Mouse (Mus musculus): ENCODE results near the gene Myd88. TPM values are rescaled to one million over a fixed set of nuclear protein-coding genes. Genes with fewer than 3 reads are reported as not detected.
A peak's percentile ranks its signal among the peaks of the same experiment; 100 is the strongest.

Gene Myd88
- polyA plus RNA-seq, 1 experiment from 2014 or later: 30.9 TPM

DNA sequence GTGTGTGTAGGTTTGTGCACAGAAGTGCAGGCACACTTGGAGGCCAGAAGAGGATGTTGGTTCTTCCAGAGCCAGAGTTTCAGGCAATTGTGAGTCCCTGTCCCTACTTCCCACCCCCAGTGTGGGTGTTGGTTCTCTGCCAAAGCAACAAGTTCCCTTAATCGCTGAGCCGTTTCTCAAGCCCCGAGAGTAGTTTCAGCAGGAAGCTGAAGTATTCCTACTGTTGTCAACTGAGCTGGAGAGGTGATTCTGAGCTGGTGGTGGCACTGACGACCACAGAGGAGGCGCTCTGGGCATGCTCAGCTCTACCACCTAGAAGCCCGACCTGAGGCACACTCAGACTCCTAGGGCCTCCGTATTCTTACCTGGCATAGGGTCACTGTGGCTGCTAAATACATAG is 24.1 kb upstream of the Myd88 start, which contains the start of gene Slc22a14:
TSS of gene Slc22a14 (minus strand) at position 270 of the 400 bp plus-strand sequence.
- Histone ChIP-seq H3K27ac (ENCODE audit: low read length) (no peak within 1 kb of the TSS), H3K36me3 (ENCODE audit: insufficient read depth, low read length) (no peaks in the 10 kb centered on the region), H3K4me1 (ENCODE audit: insufficient read depth, low read length) (no peaks in the 10 kb centered on the region), H3K4me2 (replicated peaks; ENCODE audit: low read depth, low read length) (no peak within 1 kb of the TSS), H3K27me3 (ENCODE audit: insufficient read depth, low read length) (no peaks in the 10 kb centered on the region), H3K9me3 (ENCODE audit: low read length) (no peaks in the 10 kb centered on the region), H3K9ac (replicated peaks; ENCODE audit: low read length) (no peak within 1 kb of the TSS), H3K4me3 (ENCODE audit: low read length) (no peak within 1 kb of the TSS)
- ATAC-seq (ENCODE audit: low FRiP score, low TSS enrichment): no peak
- WGBS: 51% methylated on average over 7 of the region's 7 CpGs

- Histone ChIP-seq H3K27ac (ENCODE audit: low read length) (no peak overlapping the region), H3K9me3 (ENCODE audit: low read length) (no peaks in the 10 kb centered on the region), H3K36me3 (ENCODE audit: insufficient read depth, low read length) (no peaks in the 10 kb centered on the region), H3K4me3 (ENCODE audit: low read length) (no peak overlapping the region), H3K27me3 (ENCODE audit: insufficient read depth, low read length) (no peaks in the 10 kb centered on the region), H3K9ac (replicated peaks; ENCODE audit: low read length) (no peak overlapping the region), H3K4me2 (replicated peaks; ENCODE audit: low read depth, low read length) (no peak overlapping the region), H3K4me1 (ENCODE audit: insufficient read depth, low read length) (0 out of 2 replicates have a peak, but pooled peaks cover 2% of the 10 kb centered on the region)
- ATAC-seq (ENCODE audit: low FRiP score, low TSS enrichment): no peak
- WGBS: 75% methylated on average over 12 of the region's 12 CpGs
These were observed 22.0 kb upstream of the Myd88 start for GRCm38 (mm10) chr9:119363229-119363628.

- no peak for ATAC-seq (ENCODE audit: low FRiP score, low TSS enrichment)
- no peak overlapping the region for H3K4me3 ChIP-seq (ENCODE audit: low read length)
- no peaks in the 10 kb centered on the region for H3K36me3 ChIP-seq (ENCODE audit: insufficient read depth, low read length)
- H3K27ac ChIP-seq (ENCODE audit: low read length): no peak overlapping the region
- no peak overlapping the region for H3K9ac ChIP-seq (replicated peaks; ENCODE audit: low read length)
- H3K9me3 ChIP-seq (ENCODE audit: low read length): no peaks in the 10 kb centered on the region
- H3K4me1 ChIP-seq (ENCODE audit: insufficient read depth, low read length): 0 out of 2 replicates have a peak, but pooled peaks cover 4% of the 10 kb centered on the region
- no peaks in the 10 kb centered on the region for H3K27me3 ChIP-seq (ENCODE audit: insufficient read depth, low read length)
- WGBS: 92% methylated on average over 5 of the region's 5 CpGs
- H3K4me2 ChIP-seq (replicated peaks; ENCODE audit: low read depth, low read length): no peak overlapping the region
These were observed 20.2 kb upstream of the Myd88 start for GRCm38 (mm10) chr9:119361416-119361815.

- Histone ChIP-seq H3K36me3 (ENCODE audit: insufficient read depth, low read length) (no peaks in the 10 kb centered on the region), H3K27me3 (ENCODE audit: insufficient read depth, low read length) (no peaks in the 10 kb centered on the region), H3K9ac (replicated peaks; ENCODE audit: low read length) (peak overlapping the region; percentile 75), H3K9me3 (ENCODE audit: low read length) (no peaks in the 10 kb centered on the region), H3K4me1 (ENCODE audit: insufficient read depth, low read length) (0 out of 2 replicates have a peak, but pooled peaks cover 4% of the 10 kb centered on the region), H3K4me3 (ENCODE audit: low read length) (peak overlapping the region; percentile 74), H3K4me2 (replicated peaks; ENCODE audit: low read depth, low read length) (peak overlapping the region; percentile 93), H3K27ac (ENCODE audit: low read length) (no peak overlapping the region)
- WGBS: 38% methylated on average over 9 of the region's 9 CpGs
- ATAC-seq (ENCODE audit: low FRiP score, low TSS enrichment): 0 out of 2 replicates have a peak, but pooled peaks have one; percentile 5
These were observed 16.8 kb upstream of the Myd88 start for GRCm38 (mm10) chr9:119358058-119358429.

- peak; percentile 92 for ATAC-seq (ENCODE audit: low FRiP score, low TSS enrichment)
- Histone ChIP-seq H3K36me3 (ENCODE audit: insufficient read depth, low read length) (no peaks in the 10 kb centered on the region), H3K27me3 (ENCODE audit: insufficient read depth, low read length) (no peaks in the 10 kb centered on the region), H3K4me2 (replicated peaks; ENCODE audit: low read depth, low read length) (peak within 1 kb of the TSS; percentile 93), H3K9ac (replicated peaks; ENCODE audit: low read length) (peak within 1 kb of the TSS; percentile 75), H3K4me3 (ENCODE audit: low read length) (peak within 1 kb of the TSS; percentile 74), H3K27ac (ENCODE audit: low read length) (peak within 1 kb of the TSS; percentile 27; the same call in 1 of the 2 replicates), H3K4me1 (ENCODE audit: insufficient read depth, low read length) (0 out of 2 replicates have a peak, but pooled peaks cover 4% of the 10 kb centered on the region), H3K9me3 (ENCODE audit: low read length) (no peaks in the 10 kb centered on the region)
- WGBS: 2% methylated on average over 58 of the region's 65 CpGs
These were observed 16.3 kb upstream of the Myd88 start, which contains the start of gene Xylb for GRCm38 (mm10) chr9:119357331-119358057. Xylb (plus strand) TSS chr9:119357381.

GRCm38 (mm10) chr9:119355943-119356342 is 14.7 kb upstream of the Myd88 start:
- no peak overlapping the region for H3K9ac ChIP-seq (replicated peaks; ENCODE audit: low read length)
- H3K4me3 ChIP-seq (ENCODE audit: low read length): no peak overlapping the region
- WGBS: 58% methylated on average over 6 of the region's 6 CpGs
- peaks cover 5% of the 10 kb centered on the region; the same call in 1 of the 2 replicates for H3K4me1 ChIP-seq (ENCODE audit: insufficient read depth, low read length)
- no peak overlapping the region for H3K4me2 ChIP-seq (replicated peaks; ENCODE audit: low read depth, low read length)
- H3K27me3 ChIP-seq (ENCODE audit: insufficient read depth, low read length): no peaks in the 10 kb centered on the region
- H3K36me3 ChIP-seq (ENCODE audit: insufficient read depth, low read length): peaks cover 3% of the 10 kb centered on the region; the same call in 1 of the 2 replicates
- no peak for ATAC-seq (ENCODE audit: low FRiP score, low TSS enrichment)
- H3K9me3 ChIP-seq (ENCODE audit: low read length): no peaks in the 10 kb centered on the region
- no peak overlapping the region for H3K27ac ChIP-seq (ENCODE audit: low read length)

GRCm38 (mm10) chr9:119353926-119354325 is 12.7 kb upstream of the Myd88 start:
- Histone ChIP-seq H3K36me3 (ENCODE audit: insufficient read depth, low read length) (peaks cover 10% of the 10 kb centered on the region), H3K9me3 (ENCODE audit: low read length) (no peaks in the 10 kb centered on the region), H3K4me2 (replicated peaks; ENCODE audit: low read depth, low read length) (no peak overlapping the region), H3K4me1 (ENCODE audit: insufficient read depth, low read length) (peaks cover 12% of the 10 kb centered on the region), H3K27me3 (ENCODE audit: insufficient read depth, low read length) (no peaks in the 10 kb centered on the region), H3K9ac (replicated peaks; ENCODE audit: low read length) (no peak overlapping the region), H3K4me3 (ENCODE audit: low read length) (no peak overlapping the region), H3K27ac (ENCODE audit: low read length) (no peak overlapping the region)
- ATAC-seq (ENCODE audit: low FRiP score, low TSS enrichment): no peak
- 67% methylated on average over 6 of the region's 6 CpGs for WGBS

DNA sequence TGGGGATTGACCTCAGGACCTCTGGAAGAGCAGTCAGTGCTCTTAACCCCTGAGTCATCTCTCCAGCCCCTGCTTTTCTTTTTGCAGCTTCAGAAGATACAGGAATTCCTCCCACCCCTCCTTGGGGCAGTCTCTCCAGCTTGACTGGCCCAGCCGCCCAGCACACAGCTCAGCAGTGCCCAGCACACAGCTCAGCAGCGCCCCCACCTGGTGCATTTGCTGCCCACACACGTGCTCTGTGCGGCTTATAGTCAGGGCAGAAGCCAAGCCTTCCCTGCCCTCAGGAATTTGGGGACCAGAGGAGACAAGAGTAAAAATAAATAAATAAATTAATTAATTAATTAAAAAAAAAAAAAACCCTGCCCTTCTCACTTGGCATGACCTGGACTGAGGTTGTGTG is 10.8 kb upstream of the Myd88 start:
- peaks cover 26% of the 10 kb centered on the region for H3K36me3 ChIP-seq (ENCODE audit: insufficient read depth, low read length)
- no peak overlapping the region for H3K4me3 ChIP-seq (ENCODE audit: low read length)
- H3K4me1 ChIP-seq (ENCODE audit: insufficient read depth, low read length): peaks cover 8% of the 10 kb centered on the region
- no peak overlapping the region for H3K9ac ChIP-seq (replicated peaks; ENCODE audit: low read length)
- 26% methylated on average over 4 of the region's 4 CpGs for WGBS
- H3K9me3 ChIP-seq (ENCODE audit: low read length): no peaks in the 10 kb centered on the region
- H3K27me3 ChIP-seq (ENCODE audit: insufficient read depth, low read length): no peaks in the 10 kb centered on the region
- no peak overlapping the region for H3K4me2 ChIP-seq (replicated peaks; ENCODE audit: low read depth, low read length)
- peak; percentile 73 for ATAC-seq (ENCODE audit: low FRiP score, low TSS enrichment)
- H3K27ac ChIP-seq (ENCODE audit: low read length): no peak overlapping the region

- no peaks in the 10 kb centered on the region for H3K9me3 ChIP-seq (ENCODE audit: low read length)
- peaks cover 8% of the 10 kb centered on the region for H3K4me1 ChIP-seq (ENCODE audit: insufficient read depth, low read length)
- H3K4me2 ChIP-seq (replicated peaks; ENCODE audit: low read depth, low read length): no peak overlapping the region
- no peak overlapping the region for H3K9ac ChIP-seq (replicated peaks; ENCODE audit: low read length)
- H3K36me3 ChIP-seq (ENCODE audit: insufficient read depth, low read length): peaks cover 29% of the 10 kb centered on the region
- H3K27me3 ChIP-seq (ENCODE audit: insufficient read depth, low read length): no peaks in the 10 kb centered on the region
- H3K4me3 ChIP-seq (ENCODE audit: low read length): no peak overlapping the region
- H3K27ac ChIP-seq (ENCODE audit: low read length): no peak overlapping the region
- ATAC-seq (ENCODE audit: low FRiP score, low TSS enrichment): peak; percentile 36; the same call in 1 of the 2 replicates
- 74% methylated on average over 10 of the region's 10 CpGs for WGBS
These were observed 9.9 kb upstream of the Myd88 start for GRCm38 (mm10) chr9:119350947-119351705.
